Mouse (Mus musculus) myocyte (in vitro differentiated cells): ENCODE measurements around the gene Myl6b.

Source experiments
- CEBPB ChIP-seq: IDR thresholded peaks from 2 replicates; pipeline ENCODE4 v1.6.1; 2011; ENCODE audit warnings: mild to moderate bottlenecking, moderate library complexity; ENCODE audit not compliant: poor library complexity, insufficient read depth, severe bottlenecking
- E2F4 ChIP-seq: IDR thresholded peaks from one replicate; pipeline ENCODE4 v1.6.1; 2011; ENCODE audit warnings: mild to moderate bottlenecking, control low read depth, moderate library complexity; ENCODE audit not compliant: insufficient read depth
- MAX ChIP-seq: IDR thresholded peaks from one replicate; pipeline ENCODE4 v1.6.1; 2011; ENCODE audit warnings: low read depth, mild to moderate bottlenecking, control low read depth
- MYOD1 ChIP-seq, 3 experiments: IDR thresholded peaks; one replicate each; pipeline ENCODE4 v1.6.1; 2011; ENCODE audit warnings: control low read depth in 2 of 3, low read depth in 2 of 3, mild to moderate bottlenecking in 2 of 3, moderate library complexity in 1 of 3; ENCODE audit not compliant: insufficient read length in 2 of 3, control insufficient read depth in 1 of 3
- MYOG ChIP-seq, 3 experiments: IDR thresholded peaks; one replicate each; pipeline ENCODE4 v1.6.1; 2011; ENCODE audit warnings: control low read depth in 2 of 3, low read depth in 2 of 3, mild to moderate bottlenecking in 2 of 3; ENCODE audit not compliant: insufficient read length in 2 of 3, control insufficient read depth in 1 of 3, insufficient read depth in 1 of 3
- POLR2A ChIP-seq: IDR thresholded peaks from one replicate; pipeline ENCODE4 v1.6.1; 2011; ENCODE audit warnings: low read depth, mild to moderate bottlenecking, control low read depth, moderate library complexity; ENCODE audit not compliant: insufficient read length
- POLR2AphosphoS2 ChIP-seq: IDR thresholded peaks from one replicate; pipeline ENCODE4 v1.6.1; 2011; ENCODE audit warnings: low read depth, control low read depth; ENCODE audit not compliant: insufficient read length
- REST ChIP-seq: IDR thresholded peaks from one replicate; pipeline ENCODE4 v1.6.1; 2011; ENCODE audit warnings: mild to moderate bottlenecking, control low read depth, moderate library complexity; ENCODE audit not compliant: insufficient read depth, insufficient read length
- TCF12 ChIP-seq: IDR thresholded peaks from one replicate; pipeline ENCODE4 v1.6.1; 2011; ENCODE audit warnings: mild to moderate bottlenecking, control low read depth; ENCODE audit not compliant: poor library complexity, insufficient read depth, severe bottlenecking
- USF1 ChIP-seq: IDR thresholded peaks from one replicate; pipeline ENCODE4 v1.6.1; 2011; ENCODE audit warnings: low read depth, mild to moderate bottlenecking, control low read depth, moderate library complexity

GRCm38 (mm10) chr10:128515044-128515443 is 16.6 kb upstream of the Myl6b start:
- TF ChIP-seq TCF12: no peak
- no peak for TF ChIP-seq POLR2AphosphoS2
- TF ChIP-seq POLR2A: no peak
- TF ChIP-seq MAX: no peak
- no peak for TF ChIP-seq MYOD1 (IDR thresholded peaks at IDR 0.05; ENCODE audit: control insufficient read depth in 1 of 3, insufficient read length in 2 of 3, low read depth in 2 of 3)
- no peak for TF ChIP-seq USF1
- TF ChIP-seq E2F4: no peak
- no peak for TF ChIP-seq REST
- TF ChIP-seq CEBPB: no peak
- no peak for TF ChIP-seq MYOG (IDR thresholded peaks at IDR 0.05; ENCODE audit: control insufficient read depth in 1 of 3, insufficient read depth in 1 of 3, insufficient read length in 2 of 3, low read depth in 2 of 3)
